Mouse (Mus musculus): ENCODE measurements around the gene Elob.

GRCm38 (mm10) chr17:23797316-23797715 lies 31.6 kb downstream of the Elob start:
- TF ChIP-seq POLR2A (IDR thresholded peaks at IDR 0.05; ENCODE audit: low read depth, low read length) = no peak
- TF ChIP-seq CTCF (IDR thresholded peaks at IDR 0.05; ENCODE audit: extremely low read depth, insufficient read depth, insufficient read length, insufficient replicate concordance) = no peak

Measured in spleen, adult 2 months (tissue).